Mouse (Mus musculus) E14TG2a.4 (cell line): Measurements from ENCODE around the gene Gm20388.
A peak's percentile ranks its signal among the peaks of the same experiment; 100 is the strongest.

ENCODE experiments used
- H3K27me3 ChIP-seq: 2 replicates; pipeline ENCODE4 v1.6.1; 2014; ENCODE audit warnings: low read length, control low read depth; ENCODE audit not compliant: insufficient read depth
- H3K36me3 ChIP-seq: 2 replicates; pipeline ENCODE4 v1.6.1; 2014; ENCODE audit warnings: low read length, control low read depth; ENCODE audit not compliant: insufficient read depth
- H3K4me1 ChIP-seq: replicated peaks from 2 replicates; pipeline ENCODE4 v1.6.1; 2014; ENCODE audit warnings: low read depth, low read length, control low read depth
- H3K4me3 ChIP-seq: replicated peaks from 2 replicates; pipeline ENCODE4 v1.5.1; 2014; ENCODE audit warnings: mild to moderate bottlenecking, low read length
- H3K9me3 ChIP-seq: 2 replicates; pipeline ENCODE4 v1.6.1; 2014; ENCODE audit warnings: low read length, control low read depth
- CTCF ChIP-seq: conservative IDR thresholded peaks from 2 replicates; pipeline ENCODE4 v1.5.1; 2014; ENCODE audit warnings: low read length
- NANOG ChIP-seq: IDR thresholded peaks from 2 replicates; pipeline ENCODE4 v1.6.1; 2014; ENCODE audit warnings: borderline replicate concordance, low read length, mixed read lengths
- POU5F1 ChIP-seq: IDR thresholded peaks from 2 replicates; pipeline ENCODE4 v1.6.1; 2014; ENCODE audit warnings: low read length, borderline replicate concordance

The Gm20388 gene

DNA sequence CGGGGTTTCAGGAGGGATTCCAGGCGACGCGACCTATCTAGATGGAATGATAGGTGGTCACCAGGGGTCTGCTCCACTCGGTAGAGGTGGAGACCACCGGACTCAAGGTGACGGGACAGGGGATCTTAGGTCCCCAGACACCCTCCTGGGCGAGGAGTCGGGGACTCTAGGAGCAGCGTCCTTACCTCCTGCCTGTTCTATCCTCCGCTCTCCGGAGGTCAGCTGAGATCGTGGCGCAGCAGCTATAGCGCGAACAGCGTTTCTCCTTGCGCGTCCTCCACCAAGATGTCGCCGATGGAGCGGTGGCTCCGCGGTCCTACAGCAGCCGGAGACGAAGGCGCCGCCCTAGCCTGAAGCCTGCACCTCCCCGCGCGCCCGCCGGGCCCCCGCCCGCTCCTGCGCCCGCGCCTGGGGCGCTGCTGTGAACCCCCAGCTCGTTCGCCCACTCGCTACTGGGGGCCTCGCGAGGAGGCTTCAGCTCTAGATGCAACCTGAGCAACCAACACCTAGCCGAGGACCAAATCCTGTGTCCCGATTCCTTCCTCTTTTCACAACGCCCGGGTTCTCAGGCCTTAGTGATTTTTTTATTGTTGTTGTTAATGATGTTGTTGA is 3949.1 kb downstream of the Gm20388 start, which contains the start of gene Ccsap:
Ccsap (minus strand) TSS at position 562 of the 612 bp plus-strand sequence.
- Histone ChIP-seq H3K9me3 (0 out of 2 replicates have a peak, but pooled peaks cover under 1% of the 10 kb centered on the region), H3K4me1 (peaks cover 31% of the 10 kb centered on the region), H3K36me3 (no peaks in the 10 kb centered on the region), H3K27me3 (peaks cover 42% of the 10 kb centered on the region), H3K4me3 (peak within 1 kb of the TSS; percentile 98)
- TF ChIP-seq NANOG (no peak), POU5F1 (no peak), CTCF (no peak)

DNA sequence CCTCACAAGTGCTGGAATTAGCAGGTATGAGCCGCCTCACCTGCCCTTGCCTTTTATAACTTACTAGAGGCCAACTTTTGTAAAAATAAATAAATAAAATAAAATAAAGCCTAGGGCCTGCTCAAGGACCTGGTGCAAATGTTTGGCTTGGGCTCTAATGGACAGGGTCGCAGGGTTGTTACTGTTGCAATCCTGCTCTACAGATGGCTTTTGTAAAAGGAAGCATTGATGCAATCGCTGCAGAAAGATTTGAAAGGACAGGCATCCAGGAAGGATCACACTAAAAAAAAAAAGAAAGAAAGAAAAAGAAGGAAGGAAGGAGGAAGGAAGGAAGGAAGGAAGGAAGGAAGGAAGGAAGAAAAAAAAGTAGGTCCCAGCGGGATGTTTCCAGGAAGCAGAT is 3949.7 kb downstream of the Gm20388 start:
- H3K4me1 ChIP-seq, result peaks cover 26% of the 10 kb centered on the region

DNA sequence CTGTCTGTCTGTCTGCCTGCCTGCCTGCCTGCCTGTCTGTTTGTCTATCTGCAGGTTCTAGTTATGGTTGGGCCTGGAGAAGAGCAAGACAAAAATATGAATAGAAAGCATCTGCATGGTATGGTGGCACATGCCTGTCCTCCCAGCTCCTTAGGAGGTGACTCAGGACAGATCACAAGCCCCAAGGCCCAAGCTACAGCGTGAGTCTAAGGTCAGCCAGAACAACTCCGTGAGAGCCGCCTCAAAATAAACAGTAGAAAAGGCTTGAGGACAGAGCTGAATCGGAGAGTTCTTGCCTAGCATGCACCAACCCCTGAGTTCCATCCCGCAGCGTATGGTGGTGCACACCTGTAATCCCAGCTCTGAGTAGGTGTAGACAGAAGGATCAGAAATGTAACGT is 3955.1 kb downstream of the Gm20388 start:
- Histone ChIP-seq H3K4me3 (no peak overlapping the region), H3K4me1 (no peaks in the 10 kb centered on the region), H3K9me3 (no peaks in the 10 kb centered on the region), H3K27me3 (peaks cover 30% of the 10 kb centered on the region), H3K36me3 (no peaks in the 10 kb centered on the region)
- TF ChIP-seq NANOG (no peak), CTCF (no peak), POU5F1 (no peak)

More for the DNA sequence above, 3949.7 kb downstream of the Gm20388 start:
- TF ChIP-seq NANOG, result no peak
- no peak for TF ChIP-seq CTCF
- TF ChIP-seq POU5F1, result no peak
- Histone ChIP-seq H3K36me3 (no peaks in the 10 kb centered on the region), H3K27me3 (peaks cover 42% of the 10 kb centered on the region), H3K9me3 (no peaks in the 10 kb centered on the region), H3K4me3 (peak overlapping the region; percentile 98)

DNA sequence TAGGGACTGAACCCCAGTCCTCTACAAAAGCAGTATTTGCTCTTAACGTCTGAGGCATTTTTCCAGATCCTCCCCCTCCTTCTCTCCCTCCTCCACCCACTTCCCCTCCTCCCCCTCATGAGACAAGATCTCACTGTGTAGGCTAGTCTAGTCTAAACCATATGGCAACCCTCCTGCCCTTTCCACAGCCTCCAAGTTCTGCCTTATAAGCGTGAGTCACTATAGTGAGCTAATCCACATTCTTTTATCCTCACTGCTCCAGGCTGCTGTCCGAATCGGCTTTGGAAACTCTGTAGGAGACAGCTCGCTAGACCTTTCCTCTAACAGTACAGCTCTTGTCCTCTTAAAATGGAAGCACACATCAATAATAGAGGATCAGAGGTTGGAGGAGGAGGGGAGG is 3956.3 kb downstream of the Gm20388 start:
- no peaks in the 10 kb centered on the region for H3K36me3 ChIP-seq
- no peak overlapping the region for H3K4me3 ChIP-seq
- H3K4me1 ChIP-seq, result no peaks in the 10 kb centered on the region
- H3K27me3 ChIP-seq, result peaks cover 20% of the 10 kb centered on the region
- H3K9me3 ChIP-seq, result no peaks in the 10 kb centered on the region
- TF ChIP-seq NANOG, result no peak
- TF ChIP-seq CTCF, result no peak
- no peak for TF ChIP-seq POU5F1

- no peak for TF ChIP-seq CTCF
- TF ChIP-seq POU5F1, result no peak
- TF ChIP-seq NANOG, result no peak
- H3K4me1 ChIP-seq, result no peaks in the 10 kb centered on the region
- no peak overlapping the region for H3K4me3 ChIP-seq
- H3K27me3 ChIP-seq, result peaks cover 4% of the 10 kb centered on the region; the same call in 1 of the 2 replicates
- H3K9me3 ChIP-seq, result no peaks in the 10 kb centered on the region
- H3K36me3 ChIP-seq, result no peaks in the 10 kb centered on the region
Measured at GRCm38 (mm10) chr8:123872048-123872447, 3961.4 kb downstream of the Gm20388 start.

DNA sequence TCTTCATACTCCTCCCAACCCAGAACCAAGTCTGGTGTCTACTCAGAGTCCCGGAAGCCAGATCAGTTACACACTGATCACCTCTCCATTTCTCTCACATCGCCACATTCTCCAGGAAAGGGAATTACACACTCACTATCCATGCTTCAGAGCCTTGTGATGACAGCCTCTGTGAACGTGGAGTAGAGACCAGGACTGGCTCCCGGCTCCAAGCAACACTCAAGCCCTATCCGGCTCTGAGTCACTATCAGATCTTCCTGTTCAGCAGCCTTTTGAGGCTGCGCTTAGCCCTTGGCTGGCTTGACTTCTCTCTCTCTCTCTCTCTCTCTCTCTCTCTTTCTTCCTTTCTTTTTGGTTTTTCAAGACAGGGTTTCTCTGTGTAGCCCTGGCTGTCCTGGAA is 3962.7 kb downstream of the Gm20388 start:
- Histone ChIP-seq H3K36me3 (no peaks in the 10 kb centered on the region), H3K27me3 (peaks cover 4% of the 10 kb centered on the region), H3K4me1 (no peaks in the 10 kb centered on the region), H3K4me3 (no peak overlapping the region), H3K9me3 (no peaks in the 10 kb centered on the region)
- no peak for TF ChIP-seq POU5F1
- TF ChIP-seq CTCF, result no peak
- TF ChIP-seq NANOG, result no peak

DNA sequence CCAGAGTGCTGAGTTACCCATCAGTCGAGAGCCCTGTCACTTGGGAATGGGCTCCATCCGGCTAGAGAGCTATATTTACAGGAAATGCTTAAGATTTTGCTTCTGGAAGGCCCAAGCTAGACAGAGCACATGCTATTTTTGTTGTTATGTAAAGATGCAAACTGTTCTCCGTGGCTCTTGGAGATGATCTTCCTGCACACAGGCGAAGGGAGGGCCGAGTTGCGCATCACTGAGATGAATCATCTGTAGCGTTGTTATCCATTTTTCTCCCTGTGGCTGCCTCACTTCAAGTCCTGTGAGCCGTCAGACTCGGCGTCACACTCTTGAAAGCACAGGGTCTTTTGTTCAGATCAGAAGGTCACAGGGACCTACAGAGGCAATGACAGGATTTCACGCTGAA is 3963.7 kb downstream of the Gm20388 start:
- Histone ChIP-seq H3K9me3 (no peaks in the 10 kb centered on the region), H3K4me3 (no peak overlapping the region), H3K36me3 (no peaks in the 10 kb centered on the region), H3K4me1 (no peaks in the 10 kb centered on the region), H3K27me3 (peaks cover 9% of the 10 kb centered on the region)
- no peak for TF ChIP-seq POU5F1
- no peak for TF ChIP-seq NANOG
- TF ChIP-seq CTCF, result no peak

DNA sequence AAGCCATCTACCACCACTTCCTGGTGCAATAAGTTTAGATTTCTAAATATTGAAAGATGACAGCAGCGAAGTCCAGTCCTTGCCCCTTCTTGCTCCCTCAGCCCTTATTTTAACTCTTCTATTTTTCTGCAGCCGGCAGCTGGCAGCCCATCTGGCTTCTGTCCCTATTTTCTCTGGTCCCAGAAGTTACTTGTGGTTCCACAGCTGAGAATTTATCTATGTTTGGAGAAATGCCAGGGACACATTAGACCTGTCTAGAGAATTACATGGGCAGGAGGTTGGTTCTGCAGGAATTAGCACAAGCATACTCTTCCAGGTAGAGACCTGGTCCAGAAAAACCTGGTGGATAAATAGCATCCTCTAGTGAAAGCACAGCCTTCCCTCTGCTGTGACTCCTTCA is 3967.2 kb downstream of the Gm20388 start:
- Histone ChIP-seq H3K4me3 (no peak overlapping the region), H3K9me3 (no peaks in the 10 kb centered on the region), H3K4me1 (no peaks in the 10 kb centered on the region), H3K27me3 (peaks cover 9% of the 10 kb centered on the region), H3K36me3 (no peaks in the 10 kb centered on the region)
- TF ChIP-seq POU5F1, result no peak
- TF ChIP-seq CTCF, result no peak
- TF ChIP-seq NANOG, result no peak

GRCm38 (mm10) chr8:123880271-123880670 is 3969.6 kb downstream of the Gm20388 start:
- no peaks in the 10 kb centered on the region for H3K9me3 ChIP-seq
- H3K4me3 ChIP-seq, result no peak overlapping the region
- H3K27me3 ChIP-seq, result peaks cover 29% of the 10 kb centered on the region
- TF ChIP-seq POU5F1 (no peak), NANOG (no peak), CTCF (no peak)
- peaks cover 10% of the 10 kb centered on the region for H3K4me1 ChIP-seq
- no peaks in the 10 kb centered on the region for H3K36me3 ChIP-seq
